Comparison of ENCODE assay signal across 8 mouse cellular contexts in genomic region chr2:167336384-167337213, GRCm38 (mm10). TPM values are rescaled to one million over a fixed set of nuclear protein-coding genes. Genes with fewer than 3 reads are reported as not detected.
DNase-seq lines count a peak whose midpoint lies in the region; ATAC-seq lines count a peak whose summit lies in the region.

No protein-coding gene starts in this region.

- no peak overlapping the region for H3K4me3 ChIP-seq in heart, embryonic 10.5 days
- H3K4me3 ChIP-seq in forebrain, embryonic 15.5 days, result no peak overlapping the region
- H3K4me3 ChIP-seq in liver, embryonic 13.5 days (replicated peaks), result no peak overlapping the region

- H3K27me3 ChIP-seq in heart, embryonic 10.5 days (ENCODE audit: insufficient read depth, poor library complexity, severe bottlenecking), result no peaks in the 10 kb centered on the region
- H3K27me3 ChIP-seq in forebrain, embryonic 15.5 days, result no peaks in the 10 kb centered on the region
- no peaks in the 10 kb centered on the region for H3K27me3 ChIP-seq in liver, embryonic 13.5 days

- H3K27ac ChIP-seq in heart, embryonic 10.5 days, result peak overlapping the region; percentile 76
- H3K27ac ChIP-seq in forebrain, embryonic 15.5 days (replicated peaks), result peak overlapping the region; percentile 38
- H3K27ac ChIP-seq in liver, embryonic 13.5 days, result peak overlapping the region; percentile 82

- intact Hi-C loops in heart, postnatal 36 days (cut with DNase I), result no loop called here
- intact Hi-C loops in left cerebral cortex, postnatal 36 days (cut with DNase I), result no loop called here

- peak; percentile 56 for ATAC-seq in activated CD4-positive, CD25-positive, alpha-beta regulatory T cell, adult 4 months
- peak; percentile 55; the same call in 1 of the 2 replicates for ATAC-seq in forebrain, embryonic 15.5 days (replicated peaks)
- ATAC-seq in liver, embryonic 13.5 days (ENCODE audit: low read depth), result peak; percentile 51

- H3K4me2 ChIP-seq in forebrain, embryonic 15.5 days (replicated peaks), result no peak overlapping the region
- H3K4me2 ChIP-seq in liver, embryonic 13.5 days, result peak overlapping the region; percentile 41

- no peak for DNase-seq in heart, embryonic 10.5 days (ENCODE audit: low spot score)
- DNase-seq in heart, postnatal 36 days, result no peak
- DNase-seq in liver, embryonic 13.5 days, result no peak
- DNase-seq in right cerebral cortex, postnatal 14 days, result no peak
- DNase-seq in left cerebral cortex, postnatal 36 days (ENCODE audit: low spot score in 2 of 2), result no peak
- DNase-seq in embryo, embryonic 11 days, result no peak

- H3K36me3 ChIP-seq in heart, embryonic 10.5 days, result no peaks in the 10 kb centered on the region
- no peaks in the 10 kb centered on the region for H3K36me3 ChIP-seq in forebrain, embryonic 15.5 days
- no peaks in the 10 kb centered on the region for H3K36me3 ChIP-seq in liver, embryonic 13.5 days

- H3K9ac ChIP-seq in forebrain, embryonic 15.5 days (replicated peaks), result no peak overlapping the region; the same call in 1 of the 2 replicates
- H3K9ac ChIP-seq in liver, embryonic 13.5 days, result peak overlapping the region; percentile 41; the same call in 1 of the 2 replicates

- no peaks in the 10 kb centered on the region for H3K9me3 ChIP-seq in heart, embryonic 10.5 days
- H3K9me3 ChIP-seq in forebrain, embryonic 15.5 days, result no peaks in the 10 kb centered on the region
- H3K9me3 ChIP-seq in liver, embryonic 13.5 days (replicated peaks), result no peaks in the 10 kb centered on the region

- WGBS in heart, embryonic 10.5 days, result 50% methylated on average over 10 of the region's 10 CpGs
- WGBS in forebrain, embryonic 15.5 days, result 57% methylated on average over 10 of the region's 10 CpGs
- 37% methylated on average over 10 of the region's 10 CpGs for WGBS in liver, embryonic 13.5 days (ENCODE audit: insufficient replicate concordance)

- H3K4me1 ChIP-seq in heart, embryonic 10.5 days, result peaks cover 79% of the 10 kb centered on the region
- peaks cover 26% of the 10 kb centered on the region for H3K4me1 ChIP-seq in forebrain, embryonic 15.5 days
- H3K4me1 ChIP-seq in liver, embryonic 13.5 days (replicated peaks), result peaks cover 84% of the 10 kb centered on the region

RNA-seq across cellular contexts. Expression of gene B4galt5, which starts 12.4 kb away (rescaled TPM):
- 11.4 and 13.6 TPM in 2 replicates for polyA plus RNA-seq in heart, embryonic 10.5 days (2016; fragmentation: Nextera tagmentation; extraction: Ambion mirVana)
- 10 to 100 TPM in 1 of 2 experiments, 1 to 10 TPM in 1; 10.0 to 13.5 TPM for total RNA-seq in heart, postnatal 36 days (2021)
- polyA plus RNA-seq in activated CD4-positive, CD25-positive, alpha-beta regulatory T cell, adult 4 months (2017; shearing (Covaris generic)), result 10 to 100 TPM in 1 of 2 experiments, 1 to 10 TPM in 1; 7.9 to 11.6 TPM
- polyA plus RNA-seq in forebrain, embryonic 15.5 days (2015; fragmentation: Nextera tagmentation; extraction: Ambion mirVana), result 15.2 and 18.8 TPM in 2 replicates
- polyA plus RNA-seq in liver, embryonic 13.5 days (2015; fragmentation: Nextera tagmentation; extraction: Ambion mirVana), result 2.9 and 3.2 TPM in 2 replicates
- 10 to 100 TPM; 47.9 to 54.0 TPM for total RNA-seq in left cerebral cortex, postnatal 36 days (2021)
